Mouse (Mus musculus): ENCODE results near the gene Apoo. TPM values are rescaled to one million over a fixed set of nuclear protein-coding genes. Genes with fewer than 3 reads are reported as not detected.
A peak's percentile ranks its signal among the peaks of the same experiment; 100 is the strongest.
"Not testable (repeated sequence)": the region's sequence is repeated elsewhere in the genome, so short reads cannot be mapped to it uniquely, and the experiment has no call there.

The Apoo gene
- total and polyA plus RNA-seq, 3 experiments: 21.3 to 89.8 (median 42.4) TPM

GRCm38 (mm10) chrX:94431548-94432375 is 64.8 kb downstream of the Apoo start:
- H3K4me2 ChIP-seq (ENCODE audit: insufficient read depth, low read depth, poor library complexity, severe bottlenecking): no peak overlapping the region
- H3K4me3 ChIP-seq (replicated peaks in 1 of 3; ENCODE audit: low read depth in 2 of 3, low read length in 2 of 3, poor library complexity in 1 of 3): no peak overlapping the region
- in situ Hi-C loops (cut with MboI; ENCODE audit: low pct_ligation_motif_present, low pct_unique_long_range_greater_than_20kb, low sequenced_read_pairs) (no loop called here), dilution Hi-C loops (cut with MboI; ENCODE audit: extremely low pct_ligation_motif_present, extremely low pct_unique_long_range_greater_than_20kb, low sequenced_read_pairs) (no loop called here)
- no peaks in the 10 kb centered on the region for H3K9me3 ChIP-seq (replicated peaks; ENCODE audit: low read length)
- DNase-seq (ENCODE audit: extremely low read depth): peak; percentile 29
- H3K27me3 ChIP-seq (replicated peaks): no peaks in the 10 kb centered on the region
- H3K4me1 ChIP-seq (ENCODE audit: control insufficient read depth in 1 of 2, insufficient read depth in 2 of 2): no peaks in the 10 kb centered on the region
- no peak for TF ChIP-seq SIN3A (IDR thresholded peaks at IDR 0.05; ENCODE audit: low read length)
- no peak for TF ChIP-seq E2F4 (IDR thresholded peaks at IDR 0.05; ENCODE audit: insufficient replicate concordance, low read depth, low read length)
- TF ChIP-seq MXI1 (IDR thresholded peaks at IDR 0.05; ENCODE audit: low read depth, low read length): no peak
- TF ChIP-seq SMC3 (IDR thresholded peaks at IDR 0.05; ENCODE audit: low read depth, low read length): peak; percentile 67
- peak in 1 of 2 experiments; percentile 73; a peak in 2 of 4 replicates for TF ChIP-seq CTCF (conservative IDR thresholded peaks at IDR 0.05 in 1 of 2, IDR thresholded peaks at IDR 0.05 in 1 of 2; ENCODE audit: low read depth in 2 of 2, low read length in 2 of 2)
- TF ChIP-seq ZNF384 (IDR thresholded peaks at IDR 0.05; ENCODE audit: low read depth, low read length): peak; percentile 85
- TF ChIP-seq RAD21 (IDR thresholded peaks at IDR 0.05; ENCODE audit: low read depth, low read length): peak; percentile 78
- H3K79me2 ChIP-seq (replicated peaks; ENCODE audit: control insufficient read depth, extremely low read depth, insufficient read depth, poor library complexity, severe bottlenecking): no peaks in the 10 kb centered on the region
- no peaks in the 10 kb centered on the region for H3K36me3 ChIP-seq (replicated peaks in 1 of 2; ENCODE audit: control insufficient read depth in 1 of 2, insufficient read depth in 1 of 2, low read length in 1 of 2)
- no peak overlapping the region for H3K9ac ChIP-seq (ENCODE audit: insufficient read depth, low read depth)
- H3K27ac ChIP-seq (ENCODE audit: insufficient read depth, low read depth): no peak overlapping the region

- dilution Hi-C loops (cut with MboI; ENCODE audit: extremely low pct_ligation_motif_present, extremely low pct_unique_long_range_greater_than_20kb, low sequenced_read_pairs); H3K27ac ChIP-seq (ENCODE audit: insufficient read depth, low read depth); in situ Hi-C loops (cut with MboI; ENCODE audit: low pct_ligation_motif_present, low pct_unique_long_range_greater_than_20kb, low sequenced_read_pairs): not testable (repeated sequence)
Observed at GRCm38 (mm10) chrX:94445427-94445826, 78.5 kb downstream of the Apoo start.

GRCm38 (mm10) chrX:94446021-94446420 is 79.1 kb downstream of the Apoo start:
- H3K4me2 ChIP-seq (ENCODE audit: insufficient read depth, low read depth, poor library complexity, severe bottlenecking); H3K9ac ChIP-seq (ENCODE audit: insufficient read depth, low read depth); H3K27me3 ChIP-seq (replicated peaks); dilution Hi-C loops (cut with MboI; ENCODE audit: extremely low pct_ligation_motif_present, extremely low pct_unique_long_range_greater_than_20kb, low sequenced_read_pairs); in situ Hi-C loops (cut with MboI; ENCODE audit: low pct_ligation_motif_present, low pct_unique_long_range_greater_than_20kb, low sequenced_read_pairs); H3K9me3 ChIP-seq (replicated peaks; ENCODE audit: low read length); H3K4me1 ChIP-seq (ENCODE audit: control insufficient read depth in 1 of 2, insufficient read depth in 2 of 2); H3K79me2 ChIP-seq (replicated peaks; ENCODE audit: control insufficient read depth, extremely low read depth, insufficient read depth, poor library complexity, severe bottlenecking); H3K27ac ChIP-seq (ENCODE audit: insufficient read depth, low read depth); DNase-seq (ENCODE audit: extremely low read depth); H3K4me3 ChIP-seq (replicated peaks in 1 of 3; ENCODE audit: low read depth in 2 of 3, low read length in 2 of 3, poor library complexity in 1 of 3); H3K36me3 ChIP-seq (replicated peaks in 1 of 2; ENCODE audit: control insufficient read depth in 1 of 2, insufficient read depth in 1 of 2, low read length in 1 of 2): not testable (repeated sequence)

More at GRCm38 (mm10) chrX:94445427-94445826, 78.5 kb downstream of the Apoo start:
- DNase-seq (ENCODE audit: extremely low read depth); H3K4me3 ChIP-seq (replicated peaks in 1 of 3; ENCODE audit: low read depth in 2 of 3, low read length in 2 of 3, poor library complexity in 1 of 3); H3K9ac ChIP-seq (ENCODE audit: insufficient read depth, low read depth); H3K36me3 ChIP-seq (replicated peaks in 1 of 2; ENCODE audit: control insufficient read depth in 1 of 2, insufficient read depth in 1 of 2, low read length in 1 of 2); H3K4me1 ChIP-seq (ENCODE audit: control insufficient read depth in 1 of 2, insufficient read depth in 2 of 2); H3K4me2 ChIP-seq (ENCODE audit: insufficient read depth, low read depth, poor library complexity, severe bottlenecking); H3K27me3 ChIP-seq (replicated peaks); H3K9me3 ChIP-seq (replicated peaks; ENCODE audit: low read length); H3K79me2 ChIP-seq (replicated peaks; ENCODE audit: control insufficient read depth, extremely low read depth, insufficient read depth, poor library complexity, severe bottlenecking): not testable (repeated sequence)

- H3K9ac ChIP-seq (ENCODE audit: insufficient read depth, low read depth); H3K27me3 ChIP-seq (replicated peaks); H3K4me1 ChIP-seq (ENCODE audit: control insufficient read depth in 1 of 2, insufficient read depth in 2 of 2); H3K36me3 ChIP-seq (replicated peaks in 1 of 2; ENCODE audit: control insufficient read depth in 1 of 2, insufficient read depth in 1 of 2, low read length in 1 of 2); H3K27ac ChIP-seq (ENCODE audit: insufficient read depth, low read depth); dilution Hi-C loops (cut with MboI; ENCODE audit: extremely low pct_ligation_motif_present, extremely low pct_unique_long_range_greater_than_20kb, low sequenced_read_pairs); H3K4me3 ChIP-seq (replicated peaks in 1 of 3; ENCODE audit: low read depth in 2 of 3, low read length in 2 of 3, poor library complexity in 1 of 3); DNase-seq (ENCODE audit: extremely low read depth); in situ Hi-C loops (cut with MboI; ENCODE audit: low pct_ligation_motif_present, low pct_unique_long_range_greater_than_20kb, low sequenced_read_pairs); H3K9me3 ChIP-seq (replicated peaks; ENCODE audit: low read length); H3K79me2 ChIP-seq (replicated peaks; ENCODE audit: control insufficient read depth, extremely low read depth, insufficient read depth, poor library complexity, severe bottlenecking); H3K4me2 ChIP-seq (ENCODE audit: insufficient read depth, low read depth, poor library complexity, severe bottlenecking): not testable (repeated sequence)
Observed at GRCm38 (mm10) chrX:94450047-94450881, 83.3 kb downstream of the Apoo start.

Measured in CH12.LX (cell line).